Mouse (Mus musculus) MEL (cell line): ENCODE results near the gene Cldn10. TPM values are rescaled to one million over a fixed set of nuclear protein-coding genes. Genes with fewer than 3 reads are reported as not detected.

Experiments
- DNase-seq: peaks from one replicate; pipeline ENCODE4 v3.0.0; 2011; ENCODE audit warnings: low read depth, low spot score
- H3K27ac ChIP-seq: 2 replicates; pipeline ENCODE4 v1.5.1; 2012; ENCODE audit warnings: low read depth, mild to moderate bottlenecking, control low read depth, low read length, moderate library complexity; ENCODE audit not compliant: control insufficient read depth
- H3K27me3 ChIP-seq, 2 experiments: fragments of 150-350 bp in 1 of 2; sonication (generic) in 1 of 2; 2 replicates each; pipeline ENCODE4 v1.6.1; 2012; ENCODE audit warnings: low read length in 2 of 2, mild to moderate bottlenecking in 2 of 2, improper control_type of control experiment in 1 of 2, moderate library complexity in 1 of 2; ENCODE audit not compliant: insufficient read depth in 2 of 2, control insufficient read depth in 1 of 2
- H3K36me3 ChIP-seq, 2 experiments: 2 replicates each; pipeline ENCODE4 v1.6.1; 2012 to 2014; ENCODE audit warnings: low read length in 2 of 2, improper control_type of control experiment in 1 of 2, inconsistent platforms in 1 of 2, mild to moderate bottlenecking in 1 of 2; ENCODE audit not compliant: insufficient read depth in 2 of 2, control insufficient read depth in 1 of 2
- H3K4me1 ChIP-seq, 2 experiments: fragments of 150-350 bp in 1 of 2; sonication (generic) in 1 of 2; 2 replicates each; pipeline ENCODE4 v1.6.1; 2012; ENCODE audit warnings: low read length in 2 of 2, improper control_type of control experiment in 1 of 2, mild to moderate bottlenecking in 1 of 2; ENCODE audit not compliant: insufficient read depth in 2 of 2, control insufficient read depth in 1 of 2
- H3K4me3 ChIP-seq, 2 experiments: fragments of 150-350 bp in 1 of 2; sonication (generic) in 1 of 2; 2 replicates each; pipeline ENCODE4 v1.5.1; 2012; ENCODE audit warnings: low read depth in 2 of 2, low read length in 2 of 2, mild to moderate bottlenecking in 2 of 2, moderate library complexity in 2 of 2, control low read depth in 1 of 2, improper control_type of control experiment in 1 of 2; ENCODE audit not compliant: control insufficient read depth in 1 of 2, insufficient read depth in 1 of 2
- H3K79me2 ChIP-seq: 2 replicates; pipeline ENCODE4 v1.6.1; 2012; ENCODE audit warnings: mild to moderate bottlenecking, low read length, moderate library complexity; ENCODE audit not compliant: control insufficient read depth, poor library complexity, insufficient read depth
- H3K9ac ChIP-seq: 2 replicates; pipeline ENCODE4 v1.6.1; 2012; ENCODE audit warnings: low read depth, mild to moderate bottlenecking, control low read depth, low read length, moderate library complexity; ENCODE audit not compliant: control insufficient read depth, poor library complexity, severe bottlenecking
- H3K9me3 ChIP-seq: fragments of 150-350 bp; sonication (generic); replicated peaks from 2 replicates; pipeline ENCODE4 v1.6.1; 2012; ENCODE audit warnings: mild to moderate bottlenecking, low read length, improper control_type of control experiment, moderate library complexity; ENCODE audit not compliant: insufficient read depth
- BHLHE40 ChIP-seq: IDR thresholded peaks from 2 replicates; pipeline ENCODE4 v1.6.1; 2012; ENCODE audit warnings: low read depth, mild to moderate bottlenecking, inconsistent platforms, low read length, improper control_type of control experiment, borderline replicate concordance
- CHD2 ChIP-seq: IDR thresholded peaks from 2 replicates; pipeline ENCODE4 v1.6.1; 2011; ENCODE audit warnings: low read length, improper control_type of control experiment
- E2F4 ChIP-seq: IDR thresholded peaks from 2 replicates; pipeline ENCODE4 v1.6.1; 2011; ENCODE audit warnings: low read depth, low read length, improper control_type of control experiment, borderline replicate concordance
- EP300 ChIP-seq, 2 experiments: IDR thresholded peaks; 2 replicates each; pipeline ENCODE4 v1.6.1; 2011; ENCODE audit warnings: improper control_type of control experiment in 2 of 2, low read length in 2 of 2, low read depth in 1 of 2, mild to moderate bottlenecking in 1 of 2
- ETS1 ChIP-seq: IDR thresholded peaks from 2 replicates; pipeline ENCODE4 v1.6.1; 2012; ENCODE audit warnings: low read depth, mild to moderate bottlenecking, inconsistent platforms, low read length, improper control_type of control experiment, moderate library complexity
- GABPA ChIP-seq: IDR thresholded peaks from 2 replicates; pipeline ENCODE4 v1.6.1; 2012; ENCODE audit warnings: low read depth, mild to moderate bottlenecking, inconsistent platforms, low read length, improper control_type of control experiment, moderate library complexity
- GATA1 ChIP-seq: IDR thresholded peaks from 2 replicates; pipeline ENCODE4 v1.6.1; 2011; ENCODE audit warnings: low read depth, low read length, improper control_type of control experiment
- HCFC1 ChIP-seq: IDR thresholded peaks from 2 replicates; pipeline ENCODE4 v1.6.1; 2012; ENCODE audit warnings: low read depth, mild to moderate bottlenecking, inconsistent platforms, low read length, improper control_type of control experiment, moderate library complexity
- KAT2A ChIP-seq: conservative IDR thresholded peaks from 2 replicates; pipeline ENCODE4 v1.6.1; 2012; ENCODE audit warnings: low read depth, low read length, improper control_type of control experiment, inconsistent platforms
- MAFK ChIP-seq: IDR thresholded peaks from 2 replicates; pipeline ENCODE4 v1.6.1; 2011; ENCODE audit warnings: low read depth, mild to moderate bottlenecking, low read length, improper control_type of control experiment, borderline replicate concordance
- MAZ ChIP-seq: IDR thresholded peaks from 2 replicates; pipeline ENCODE4 v1.6.1; 2012; ENCODE audit warnings: low read depth, mild to moderate bottlenecking, inconsistent platforms, low read length, improper control_type of control experiment
- MEF2A ChIP-seq: IDR thresholded peaks from 2 replicates; pipeline ENCODE4 v1.6.1; 2014; ENCODE audit warnings: low read depth, mild to moderate bottlenecking, inconsistent platforms, low read length, improper control_type of control experiment; ENCODE audit not compliant: poor library complexity, insufficient replicate concordance, severe bottlenecking; ENCODE audit errors: extremely low read depth
- MXI1 ChIP-seq: IDR thresholded peaks from 2 replicates; pipeline ENCODE4 v1.6.1; 2011; ENCODE audit warnings: mild to moderate bottlenecking, low read depth, low read length, improper control_type of control experiment
- MYC ChIP-seq: IDR thresholded peaks from 2 replicates; pipeline ENCODE4 v1.6.1; 2011; ENCODE audit warnings: low read depth, mild to moderate bottlenecking, low read length, improper control_type of control experiment, moderate library complexity
- NRF1 ChIP-seq: IDR thresholded peaks from 2 replicates; pipeline ENCODE4 v1.6.1; 2014; ENCODE audit warnings: low read depth, mild to moderate bottlenecking, inconsistent platforms, low read length, improper control_type of control experiment, moderate library complexity; ENCODE audit not compliant: poor library complexity, insufficient read depth, severe bottlenecking
- POLR2AphosphoS5 ChIP-seq: IDR thresholded peaks from 2 replicates; pipeline ENCODE4 v1.6.1; 2012; ENCODE audit warnings: low read depth, borderline replicate concordance, mild to moderate bottlenecking, inconsistent platforms, low read length, moderate library complexity, mixed read lengths
- RCOR1 ChIP-seq: IDR thresholded peaks from 2 replicates; pipeline ENCODE4 v1.6.1; 2012; ENCODE audit warnings: low read depth, mild to moderate bottlenecking, inconsistent platforms, low read length, improper control_type of control experiment
- SIN3A ChIP-seq: IDR thresholded peaks from 2 replicates; pipeline ENCODE4 v1.6.1; 2012; ENCODE audit warnings: low read length, improper control_type of control experiment, inconsistent platforms
- SMC3 ChIP-seq: IDR thresholded peaks from 2 replicates; pipeline ENCODE4 v1.6.1; 2011; ENCODE audit warnings: low read depth, low read length, improper control_type of control experiment
- TAL1 ChIP-seq: IDR thresholded peaks from 2 replicates; pipeline ENCODE4 v1.6.1; 2012; ENCODE audit warnings: mild to moderate bottlenecking, inconsistent platforms, low read length, moderate library complexity, mixed read lengths
- TCF12 ChIP-seq: IDR thresholded peaks from 2 replicates; pipeline ENCODE4 v1.6.1; 2014; ENCODE audit warnings: low read depth, mild to moderate bottlenecking, inconsistent platforms, low read length, improper control_type of control experiment, moderate library complexity
- USF1 ChIP-seq: IDR thresholded peaks from 2 replicates; pipeline ENCODE4 v1.6.1; 2014; ENCODE audit warnings: low read depth, mild to moderate bottlenecking, inconsistent platforms, low read length, improper control_type of control experiment, moderate library complexity
- ZC3H11A ChIP-seq: IDR thresholded peaks from 2 replicates; pipeline ENCODE4 v1.6.1; 2012; ENCODE audit warnings: low read depth, mild to moderate bottlenecking, inconsistent platforms, low read length, improper control_type of control experiment
- ZNF384 ChIP-seq: IDR thresholded peaks from 2 replicates; pipeline ENCODE4 v1.6.1; 2012; ENCODE audit warnings: low read depth, mild to moderate bottlenecking, inconsistent platforms, low read length, improper control_type of control experiment
- polyA plus RNA-seq, 2 experiments: library from polyadenylated mRNA; stranded (reverse) in 1 of 2; unstranded in 1 of 2; fragments of >175 nt in 1 of 2; fragments of >200 nt in 1 of 2; gene quantifications; 2 replicates each; pipeline versions ENCODE4 v1.2.1 to v1.2.4; 2012; ENCODE audit warnings: low replicate concordance in 2 of 2, low read depth in 1 of 2; ENCODE audit not compliant: insufficient read length in 2 of 2, insufficient read depth in 1 of 2, missing spikeins in 1 of 2
- total RNA-seq: library from RNA; depleted of rRNA; stranded (reverse); fragments of 300-350 nt; gene quantifications from 2 replicates; pipeline ENCODE4 v1.2.3, GENCODE M21; 2012

Gene Cldn10
- total and polyA plus RNA-seq, 3 experiments: 0.17 TPM; not detected in 2

DNA sequence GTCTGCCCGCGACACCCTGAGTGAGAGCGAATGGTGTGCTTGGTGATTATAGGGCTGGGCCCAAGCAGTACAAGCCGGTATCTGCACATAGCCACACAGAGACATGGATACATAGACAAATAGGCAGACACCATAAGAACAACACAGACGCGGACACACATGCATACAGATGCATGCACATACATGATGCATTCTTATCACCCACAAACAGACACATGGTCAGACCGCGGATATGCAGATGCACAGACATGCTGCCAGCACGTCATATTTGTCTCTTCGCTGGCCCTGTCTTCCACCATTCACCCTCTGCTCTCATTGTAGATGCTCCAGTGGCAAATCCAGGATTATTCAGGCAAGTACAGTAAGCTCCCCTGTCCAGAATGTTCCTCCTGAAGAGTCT, 59.1 kb downstream of the Cldn10 start:
- Histone ChIP-seq H3K27ac (no peak overlapping the region), H3K4me1 (peaks cover 0 to 18% of the 10 kb centered on the region in 2 experiments; a peak in 3 of 4 replicates), H3K9me3 (no peaks in the 10 kb centered on the region), H3K36me3 (no peaks in the 10 kb centered on the region), H3K27me3 (no peaks in the 10 kb centered on the region), H3K79me2 (no peaks in the 10 kb centered on the region), H3K9ac (no peak overlapping the region), H3K4me3 (no peak overlapping the region)
- no peak for TF ChIP-seq USF1
- no peak for TF ChIP-seq GABPA
- no peak for TF ChIP-seq ZNF384
- TF ChIP-seq MAFK: no peak
- no peak for TF ChIP-seq HCFC1
- no peak for TF ChIP-seq RCOR1
- TF ChIP-seq E2F4: no peak
- TF ChIP-seq MEF2A: no peak
- peak; percentile 43 for TF ChIP-seq GATA1
- peak; percentile 75 for TF ChIP-seq TCF12
- TF ChIP-seq SMC3: no peak
- TF ChIP-seq BHLHE40: no peak
- no peak for TF ChIP-seq SIN3A
- no peak for TF ChIP-seq POLR2AphosphoS5
- peak; percentile 45; the same call in 1 of the 2 replicates for TF ChIP-seq ETS1
- no peak for TF ChIP-seq MXI1
- TF ChIP-seq MAZ: no peak
- TF ChIP-seq MYC: no peak
- peak; percentile 75 for TF ChIP-seq TAL1
- peak; percentile 25 to 49; a peak in 2 of 4 replicates for TF ChIP-seq EP300 (IDR thresholded peaks at IDR 0.05; ENCODE audit: low read depth in 1 of 2, low read length in 2 of 2)
- no peak for TF ChIP-seq ZC3H11A
- TF ChIP-seq CHD2: no peak
- TF ChIP-seq NRF1: no peak
- no peak for TF ChIP-seq KAT2A
- peak; percentile 52 for DNase-seq
